Mouse (Mus musculus) midbrain, embryonic 12.5 days (tissue): Measurements from ENCODE around the gene Rplp2. TPM values are rescaled to one million over a fixed set of nuclear protein-coding genes. Genes with fewer than 3 reads are reported as not detected.

Experiments
- ATAC-seq: fragments of 200-750 bp; cut with Nextera tagmentation; 2 replicates; pipeline ENCODE4 v1.8.0; 2017; ENCODE audit warnings: low read depth, moderate TSS enrichment, moderate library complexity; ENCODE audit not compliant: low FRiP score
- H3K27ac ChIP-seq: fragments of 300-500 bp; sonication (generic); replicated peaks from 2 replicates; pipeline ENCODE4 v1.5.1; 2016; ENCODE audit warnings: mild to moderate bottlenecking
- H3K27me3 ChIP-seq: fragments of 300-500 bp; sonication (generic); 2 replicates; pipeline ENCODE4 v1.6.1; 2016; ENCODE audit warnings: mild to moderate bottlenecking
- H3K36me3 ChIP-seq: fragments of 300-500 bp; sonication (generic); 2 replicates; pipeline ENCODE4 v1.6.1; 2016
- H3K4me1 ChIP-seq: fragments of 300-500 bp; sonication (generic); 2 replicates; pipeline ENCODE4 v1.6.1; 2016
- H3K4me2 ChIP-seq: fragments of 300-500 bp; sonication (generic); replicated peaks from 2 replicates; pipeline ENCODE4 v1.6.1; 2016; ENCODE audit warnings: mild to moderate bottlenecking, moderate library complexity
- H3K4me3 ChIP-seq: fragments of 300-500 bp; sonication (generic); 2 replicates; pipeline ENCODE4 v1.5.1; 2016; ENCODE audit warnings: mild to moderate bottlenecking
- H3K9ac ChIP-seq: fragments of 300-500 bp; sonication (generic); replicated peaks from 2 replicates; pipeline ENCODE4 v1.6.1; 2016; ENCODE audit warnings: mild to moderate bottlenecking, moderate library complexity
- H3K9me3 ChIP-seq: fragments of 300-500 bp; sonication (generic); 2 replicates; pipeline ENCODE4 v1.6.1; 2016; ENCODE audit warnings: mild to moderate bottlenecking
- WGBS: fragments of 180-500 bp; shearing (Covaris S2); methylation state at CpG from one replicate; pipeline ENCODE4 v1.1.7; 2016; 5-methylcytosine and 5-hydroxymethylcytosine counted together
- polyA plus RNA-seq: library from polyadenylated mRNA; unstranded; fragments of >200 nt; fragmentation: Nextera tagmentation; extraction: Ambion mirVana; gene quantifications from 2 replicates; pipeline ENCODE4 v1.2.1, GENCODE M21; 2016

Gene Rplp2
- polyA plus RNA-seq, 1 experiment from 2014 or later: 899 TPM

GRCm38 (mm10) chr7:141432741-141433516, 14.2 kb upstream of the Rplp2 start:
- Histone ChIP-seq H3K27me3 (peaks cover 2% of the 10 kb centered on the region), H3K27ac (no peak overlapping the region), H3K4me3 (no peak overlapping the region), H3K4me1 (peaks cover 71% of the 10 kb centered on the region), H3K4me2 (peak overlapping the region; percentile 85), H3K9me3 (no peaks in the 10 kb centered on the region), H3K9ac (peak overlapping the region; percentile 71; the same call in 1 of the 2 replicates), H3K36me3 (peaks cover 34% of the 10 kb centered on the region)
- ATAC-seq: no peak
- 87% methylated on average over 6 of the region's 6 CpGs for WGBS

- no peak for ATAC-seq
- Histone ChIP-seq H3K27me3 (no peaks in the 10 kb centered on the region; the same call in 1 of the 2 replicates), H3K36me3 (peaks cover 37% of the 10 kb centered on the region), H3K4me2 (peak overlapping the region; percentile 85), H3K4me1 (peaks cover 67% of the 10 kb centered on the region), H3K9ac (peak overlapping the region; percentile 71), H3K27ac (peak overlapping the region; percentile 84), H3K4me3 (peak overlapping the region; percentile 58), H3K9me3 (no peaks in the 10 kb centered on the region)
- 71% methylated on average over 15 of the region's 15 CpGs for WGBS
Measured at GRCm38 (mm10) chr7:141433517-141434400, 13.4 kb upstream of the Rplp2 start.

- Histone ChIP-seq H3K9me3 (no peaks in the 10 kb centered on the region), H3K36me3 (peaks cover 44% of the 10 kb centered on the region), H3K27ac (peak overlapping the region; percentile 84), H3K4me1 (peaks cover 60% of the 10 kb centered on the region), H3K4me2 (peak overlapping the region; percentile 85), H3K4me3 (peak overlapping the region; percentile 58), H3K9ac (peak overlapping the region; percentile 71), H3K27me3 (no peaks in the 10 kb centered on the region; the same call in 1 of the 2 replicates)
- 11% methylated on average over 8 of the region's 8 CpGs for WGBS
- ATAC-seq: no peak
Measured at GRCm38 (mm10) chr7:141434464-141434863, 12.7 kb upstream of the Rplp2 start.

- H3K4me1 ChIP-seq: peaks cover 52% of the 10 kb centered on the region
- ATAC-seq: peak; percentile 19; the same call in 1 of the 2 replicates
- peaks cover 50% of the 10 kb centered on the region for H3K36me3 ChIP-seq
- H3K4me3 ChIP-seq: peak overlapping the region; percentile 58
- peak overlapping the region; percentile 84 for H3K27ac ChIP-seq
- H3K4me2 ChIP-seq: peak overlapping the region; percentile 85
- 4% methylated on average over 17 of the region's 17 CpGs for WGBS
- no peaks in the 10 kb centered on the region for H3K9me3 ChIP-seq
- no peaks in the 10 kb centered on the region; the same call in 1 of the 2 replicates for H3K27me3 ChIP-seq
- peak overlapping the region; percentile 71 for H3K9ac ChIP-seq
Measured at GRCm38 (mm10) chr7:141435129-141435855, 11.9 kb upstream of the Rplp2 start.

- WGBS: 75% methylated on average over 9 of the region's 9 CpGs
- no peak overlapping the region for H3K9ac ChIP-seq
- ATAC-seq: no peak
- peaks cover 50% of the 10 kb centered on the region for H3K4me1 ChIP-seq
- H3K27ac ChIP-seq: peak overlapping the region; percentile 63; the same call in 1 of the 2 replicates
- no peaks in the 10 kb centered on the region; the same call in 1 of the 2 replicates for H3K27me3 ChIP-seq
- 0 out of 2 replicates have a peak overlapping the region, but pooled peaks have one; percentile 65 for H3K4me3 ChIP-seq
- H3K9me3 ChIP-seq: no peaks in the 10 kb centered on the region
- H3K36me3 ChIP-seq: peaks cover 43% of the 10 kb centered on the region
- H3K4me2 ChIP-seq: peak overlapping the region; percentile 89
Measured at GRCm38 (mm10) chr7:141435856-141436522, 11.2 kb upstream of the Rplp2 start.

GRCm38 (mm10) chr7:141436523-141436892, 10.7 kb upstream of the Rplp2 start:
- Histone ChIP-seq H3K4me1 (peaks cover 51% of the 10 kb centered on the region), H3K36me3 (peaks cover 40% of the 10 kb centered on the region), H3K9ac (peak overlapping the region; percentile 78), H3K9me3 (no peaks in the 10 kb centered on the region), H3K4me2 (peak overlapping the region; percentile 89), H3K27ac (peak overlapping the region; percentile 63), H3K27me3 (no peaks in the 10 kb centered on the region; the same call in 1 of the 2 replicates), H3K4me3 (peak overlapping the region; percentile 65)
- no peak for ATAC-seq
- WGBS: 40% methylated on average over 2 of the region's 2 CpGs

GRCm38 (mm10) chr7:141437178-141438120, 9.7 kb upstream of the Rplp2 start, which contains the start of gene Slc25a22:
Gene Slc25a22, minus strand, starts transcription at chr7:141437892.
- Histone ChIP-seq H3K27me3 (no peaks in the 10 kb centered on the region; the same call in 1 of the 2 replicates), H3K27ac (peak within 1 kb of the TSS; percentile 63), H3K4me1 (peaks cover 60% of the 10 kb centered on the region), H3K4me2 (peak within 1 kb of the TSS; percentile 89), H3K4me3 (peak within 1 kb of the TSS; percentile 65), H3K9me3 (no peaks in the 10 kb centered on the region), H3K36me3 (peaks cover 34% of the 10 kb centered on the region), H3K9ac (peak within 1 kb of the TSS; percentile 78)
- 5% methylated on average over 53 of the region's 53 CpGs for WGBS
- ATAC-seq: peak; percentile 73

GRCm38 (mm10) chr7:141438201-141438968, 8.8 kb upstream of the Rplp2 start:
- no peaks in the 10 kb centered on the region for H3K9me3 ChIP-seq
- H3K4me2 ChIP-seq: no peak overlapping the region
- H3K9ac ChIP-seq: no peak overlapping the region
- H3K27me3 ChIP-seq: no peaks in the 10 kb centered on the region; the same call in 1 of the 2 replicates
- H3K27ac ChIP-seq: no peak overlapping the region; the same call in 1 of the 2 replicates
- 91% methylated on average over 12 of the region's 12 CpGs for WGBS
- H3K4me3 ChIP-seq: no peak overlapping the region
- peaks cover 61% of the 10 kb centered on the region for H3K4me1 ChIP-seq
- no peak for ATAC-seq
- peaks cover 27% of the 10 kb centered on the region for H3K36me3 ChIP-seq

- H3K4me2 ChIP-seq: no peak overlapping the region
- no peak overlapping the region for H3K27ac ChIP-seq
- H3K9me3 ChIP-seq: no peaks in the 10 kb centered on the region
- WGBS: 93% methylated on average over 10 of the region's 10 CpGs
- no peaks in the 10 kb centered on the region; the same call in 1 of the 2 replicates for H3K27me3 ChIP-seq
- peaks cover 24% of the 10 kb centered on the region for H3K36me3 ChIP-seq
- H3K4me3 ChIP-seq: no peak overlapping the region
- peaks cover 61% of the 10 kb centered on the region for H3K4me1 ChIP-seq
- ATAC-seq: no peak
- H3K9ac ChIP-seq: no peak overlapping the region
Measured at GRCm38 (mm10) chr7:141439140-141439679, 8.0 kb upstream of the Rplp2 start.
